Mouse (Mus musculus): Measurements from ENCODE around the gene Syt15.
"Not testable (repeated sequence)": the region's sequence is repeated elsewhere in the genome, so short reads cannot be mapped to it uniquely, and the experiment has no call there.

GRCm38 (mm10) chr14:34258525-34258924 lies 39.1 kb downstream of the Syt15 start:
- not testable (repeated sequence) for TF ChIP-seq CTCF (IDR thresholded peaks at IDR 0.05; ENCODE audit: low read depth, low read length); POLR2A (IDR thresholded peaks at IDR 0.05; ENCODE audit: insufficient read depth, low read length)
